Mouse (Mus musculus) heart, postnatal 0 days (tissue): ENCODE measurements at regions not wholly inside any gene's neighbourhood (a gene's known extent, or its start where the extent isn't known, plus 50 kb on each side); places are given as distances from the start of the nearest gene placed in this dataset.
A peak's percentile ranks its signal among the peaks of the same experiment; 100 is the strongest.

Experiments
- ATAC-seq: fragments of 200-750 bp; cut with Nextera tagmentation; 2 replicates; pipeline ENCODE4 v1.8.0; 2017; ENCODE audit warnings: low read depth, moderate number of reproducible peaks, moderate library complexity; ENCODE audit not compliant: insufficient read depth
- DNase-seq: peaks from one replicate; pipeline ENCODE4 v3.0.0-alpha.2; 2016; ENCODE audit warnings: low spot score
- H3K27ac ChIP-seq: fragments of 300-500 bp; sonication (generic); 2 replicates; pipeline ENCODE4 v1.5.1; 2014; ENCODE audit warnings: low read depth, mild to moderate bottlenecking
- H3K27me3 ChIP-seq: fragments of 300-500 bp; sonication (generic); 2 replicates; pipeline ENCODE4 v1.6.1; 2014; ENCODE audit warnings: low read length, mixed read lengths; ENCODE audit not compliant: control insufficient read depth, insufficient read depth
- H3K36me3 ChIP-seq: fragments of 300-500 bp; sonication (generic); replicated peaks from 2 replicates; pipeline ENCODE4 v1.6.1; 2014; ENCODE audit warnings: low read length, mixed read lengths; ENCODE audit not compliant: control insufficient read depth, insufficient read depth
- H3K4me1 ChIP-seq: fragments of 300-500 bp; sonication (generic); 2 replicates; pipeline ENCODE4 v1.6.1; 2014; ENCODE audit warnings: antibody characterized with exemption; ENCODE audit not compliant: control insufficient read depth, insufficient read depth
- H3K4me2 ChIP-seq: fragments of 300-500 bp; sonication (generic); 2 replicates; pipeline ENCODE4 v1.6.1; 2014; ENCODE audit warnings: low read depth, mild to moderate bottlenecking, low read length, moderate library complexity
- H3K4me3 ChIP-seq: fragments of 300-500 bp; sonication (generic); 2 replicates; pipeline ENCODE4 v1.5.1; 2014; ENCODE audit warnings: low read depth, low read length
- H3K9ac ChIP-seq: fragments of 300-500 bp; sonication (generic); replicated peaks from 2 replicates; pipeline ENCODE4 v1.6.1; 2014; ENCODE audit warnings: low read depth, low read length, mixed read lengths
- H3K9me3 ChIP-seq: fragments of 300-500 bp; sonication (generic); replicated peaks from 2 replicates; pipeline ENCODE4 v1.6.1; 2016; ENCODE audit warnings: low read length; ENCODE audit not compliant: control insufficient read depth
- CTCF ChIP-seq: IDR thresholded peaks from 2 replicates; pipeline ENCODE4 v1.5.1; 2016; ENCODE audit warnings: antibody characterized with exemption, control low read depth, low read depth
- EP300 ChIP-seq: IDR thresholded peaks from 2 replicates; pipeline ENCODE4 v1.6.1; 2016; ENCODE audit warnings: antibody characterized with exemption, low read depth
- WGBS: fragments of 180-500 bp; shearing (Covaris S2); extraction: QIAGEN DNeasy Blood & Tissue Kit; methylation state at CpG from one replicate; pipeline ENCODE4 v1.1.7; 2014; 5-methylcytosine and 5-hydroxymethylcytosine counted together

GRCm38 (mm10) chr1:42496433-42496832, 199.1 kb upstream of the Pou3f3 start:
- no peak for DNase-seq
- no peak overlapping the region for H3K4me2 ChIP-seq
- no peak overlapping the region for H3K27ac ChIP-seq
- H3K9ac ChIP-seq = no peak overlapping the region
- H3K27me3 ChIP-seq = no peaks in the 10 kb centered on the region
- H3K36me3 ChIP-seq = no peaks in the 10 kb centered on the region
- no peaks in the 10 kb centered on the region for H3K4me1 ChIP-seq
- WGBS = 77% methylated on average over 6 of the region's 6 CpGs
- no peaks in the 10 kb centered on the region for H3K9me3 ChIP-seq
- H3K4me3 ChIP-seq = no peak overlapping the region
- ATAC-seq = no peak
- TF ChIP-seq CTCF (no peak), EP300 (no peak)

- no peaks in the 10 kb centered on the region for H3K36me3 ChIP-seq
- no peak overlapping the region for H3K9ac ChIP-seq
- TF ChIP-seq CTCF (no peak), EP300 (no peak)
- H3K27ac ChIP-seq = no peak overlapping the region
- H3K4me2 ChIP-seq = no peak overlapping the region
- WGBS = 86% methylated on average over 7 of the region's 7 CpGs
- ATAC-seq = no peak
- no peaks in the 10 kb centered on the region for H3K4me1 ChIP-seq
- H3K9me3 ChIP-seq = no peaks in the 10 kb centered on the region
- no peaks in the 10 kb centered on the region for H3K27me3 ChIP-seq
- no peak for DNase-seq
- no peak overlapping the region for H3K4me3 ChIP-seq
Measured at GRCm38 (mm10) chr1:42498901-42499300, 196.7 kb upstream of the Pou3f3 start.

GRCm38 (mm10) chr1:42504491-42504890, 191.1 kb upstream of the Pou3f3 start:
- Histone ChIP-seq H3K4me2 (no peak overlapping the region), H3K36me3 (no peaks in the 10 kb centered on the region), H3K9ac (no peak overlapping the region), H3K27me3 (no peaks in the 10 kb centered on the region), H3K4me1 (no peaks in the 10 kb centered on the region), H3K4me3 (no peak overlapping the region), H3K9me3 (no peaks in the 10 kb centered on the region), H3K27ac (no peak overlapping the region)
- no peak for ATAC-seq
- WGBS = 78% methylated on average over 9 of the region's 9 CpGs
- TF ChIP-seq CTCF (no peak), EP300 (no peak)
- DNase-seq = no peak

GRCm38 (mm10) chr1:42505048-42505729, 190.4 kb upstream of the Pou3f3 start:
- Histone ChIP-seq H3K4me2 (no peak overlapping the region), H3K9me3 (no peaks in the 10 kb centered on the region), H3K4me3 (no peak overlapping the region), H3K27ac (no peak overlapping the region), H3K27me3 (no peaks in the 10 kb centered on the region), H3K4me1 (no peaks in the 10 kb centered on the region), H3K36me3 (no peaks in the 10 kb centered on the region), H3K9ac (no peak overlapping the region)
- no peak for DNase-seq
- no peak for ATAC-seq
- 63% methylated on average over 10 of the region's 10 CpGs for WGBS
- TF ChIP-seq CTCF = no peak
- no peak for TF ChIP-seq EP300

- WGBS = 92% methylated on average over 3 of the region's 3 CpGs
- no peak for DNase-seq
- Histone ChIP-seq H3K36me3 (no peaks in the 10 kb centered on the region), H3K4me2 (no peak overlapping the region), H3K27ac (no peak overlapping the region), H3K9me3 (no peaks in the 10 kb centered on the region), H3K9ac (no peak overlapping the region), H3K4me1 (no peaks in the 10 kb centered on the region), H3K27me3 (no peaks in the 10 kb centered on the region), H3K4me3 (no peak overlapping the region)
- TF ChIP-seq CTCF = peak; percentile 17; the same call in 1 of the 2 replicates
- TF ChIP-seq EP300 = no peak
- no peak for ATAC-seq
Measured at GRCm38 (mm10) chr1:42514417-42514816, 181.2 kb upstream of the Pou3f3 start.

- no peaks in the 10 kb centered on the region for H3K4me1 ChIP-seq
- no peak overlapping the region for H3K9ac ChIP-seq
- H3K36me3 ChIP-seq = no peaks in the 10 kb centered on the region
- H3K9me3 ChIP-seq = no peaks in the 10 kb centered on the region
- H3K27me3 ChIP-seq = no peaks in the 10 kb centered on the region
- 29% methylated on average over 4 of the region's 4 CpGs for WGBS
- no peak overlapping the region for H3K4me2 ChIP-seq
- peak overlapping the region; percentile 19; the same call in 1 of the 2 replicates for H3K27ac ChIP-seq
- TF ChIP-seq CTCF (no peak), EP300 (peak; percentile 67; the same call in 1 of the 2 replicates)
- ATAC-seq = no peak; the same call in 1 of the 2 replicates
- DNase-seq = peak; percentile 64
- no peak overlapping the region for H3K4me3 ChIP-seq
Measured at GRCm38 (mm10) chr1:42524401-42524800, 171.2 kb upstream of the Pou3f3 start.
